Mouse (Mus musculus) kidney, postnatal 0 days (tissue): ENCODE results near the gene Ank2. TPM values are rescaled to one million over a fixed set of nuclear protein-coding genes. Genes with fewer than 3 reads are reported as not detected.

ENCODE experiments used
- ATAC-seq: fragments of 200-750 bp; cut with Nextera tagmentation; replicated peaks from 2 replicates; pipeline ENCODE4 v1.8.0; 2017; ENCODE audit warnings: low read depth, moderate number of reproducible peaks, moderate TSS enrichment, moderate library complexity; ENCODE audit not compliant: low FRiP score
- DNase-seq: peaks from one replicate; pipeline ENCODE4 v3.0.0-alpha.2; 2016; ENCODE audit warnings: low spot score
- H3K27ac ChIP-seq: fragments of 300-500 bp; sonication (generic); 2 replicates; pipeline ENCODE4 v1.5.1; 2014; ENCODE audit warnings: mild to moderate bottlenecking
- H3K27me3 ChIP-seq: fragments of 300-500 bp; sonication (generic); 2 replicates; pipeline ENCODE4 v1.6.1; 2014; ENCODE audit warnings: low read length, mixed read lengths; ENCODE audit not compliant: insufficient read depth
- H3K36me3 ChIP-seq: fragments of 300-500 bp; sonication (generic); 2 replicates; pipeline ENCODE4 v1.6.1; 2014; ENCODE audit warnings: low read length, mixed read lengths; ENCODE audit not compliant: insufficient read depth
- H3K4me1 ChIP-seq: fragments of 300-500 bp; sonication (generic); replicated peaks from 2 replicates; pipeline ENCODE4 v1.6.1; 2014; ENCODE audit warnings: antibody characterized with exemption, low read length, mixed read lengths; ENCODE audit not compliant: insufficient read depth
- H3K4me2 ChIP-seq: fragments of 300-500 bp; sonication (generic); 2 replicates; pipeline ENCODE4 v1.6.1; 2014; ENCODE audit warnings: mild to moderate bottlenecking, low read length, moderate library complexity, mixed read lengths
- H3K4me3 ChIP-seq: fragments of 300-500 bp; sonication (generic); replicated peaks from 2 replicates; pipeline ENCODE4 v1.5.1; 2014; ENCODE audit warnings: low read depth, low read length
- H3K9ac ChIP-seq: fragments of 300-500 bp; sonication (generic); 2 replicates; pipeline ENCODE4 v1.6.1; 2014; ENCODE audit warnings: low read depth, low read length
- H3K9me3 ChIP-seq: fragments of 300-500 bp; sonication (generic); replicated peaks from 2 replicates; pipeline ENCODE4 v1.6.1; 2016; ENCODE audit warnings: low read length, inconsistent platforms, mixed read lengths
- CTCF ChIP-seq: IDR thresholded peaks from 2 replicates; pipeline ENCODE4 v1.5.1; 2016; ENCODE audit warnings: antibody characterized with exemption, low read depth, mild to moderate bottlenecking, moderate library complexity
- WGBS: fragments of 180-500 bp; shearing (Covaris S2); extraction: QIAGEN DNeasy Blood & Tissue Kit; methylation state at CpG from one replicate; pipeline ENCODE4 v1.1.7; 2014; 5-methylcytosine and 5-hydroxymethylcytosine counted together
- polyA plus RNA-seq: library from polyadenylated mRNA; unstranded; fragments of >200 nt; fragmentation: Nextera tagmentation; extraction: Ambion mirVana; gene quantifications from 2 replicates; pipeline ENCODE4 v1.2.1, GENCODE M21; 2015

The Ank2 gene
- polyA plus RNA-seq, 1 experiment from 2014 or later, result 4.1 TPM

- 78% methylated on average over 3 of the region's 3 CpGs for WGBS
- Histone ChIP-seq H3K36me3 (no peaks in the 10 kb centered on the region), H3K27me3 (no peaks in the 10 kb centered on the region), H3K4me1 (no peaks in the 10 kb centered on the region), H3K9ac (no peak overlapping the region), H3K4me2 (no peak overlapping the region), H3K9me3 (no peaks in the 10 kb centered on the region), H3K27ac (no peak overlapping the region), H3K4me3 (no peak overlapping the region)
- no peak for ATAC-seq
- TF ChIP-seq CTCF, result no peak
- no peak for DNase-seq
Observed at GRCm38 (mm10) chr3:127109413-127109812, 389.7 kb downstream of the Ank2 start.

- H3K9ac ChIP-seq, result no peak overlapping the region
- TF ChIP-seq CTCF, result no peak
- no peaks in the 10 kb centered on the region for H3K4me1 ChIP-seq
- no peak overlapping the region for H3K4me3 ChIP-seq
- no peaks in the 10 kb centered on the region for H3K27me3 ChIP-seq
- ATAC-seq (no peak), DNase-seq (no peak)
- H3K27ac ChIP-seq, result no peak overlapping the region
- no peaks in the 10 kb centered on the region for H3K36me3 ChIP-seq
- WGBS, result 90% methylated on average over 2 of the region's 2 CpGs
- H3K9me3 ChIP-seq, result no peaks in the 10 kb centered on the region
- H3K4me2 ChIP-seq, result no peak overlapping the region
Observed at GRCm38 (mm10) chr3:127108481-127108880, 390.7 kb downstream of the Ank2 start.

GRCm38 (mm10) chr3:127107281-127107680 is 391.9 kb downstream of the Ank2 start:
- no peak overlapping the region for H3K27ac ChIP-seq
- no peak for DNase-seq
- no peaks in the 10 kb centered on the region for H3K9me3 ChIP-seq
- H3K27me3 ChIP-seq, result no peaks in the 10 kb centered on the region
- no peak overlapping the region for H3K4me3 ChIP-seq
- no peak for ATAC-seq
- H3K4me2 ChIP-seq, result no peak overlapping the region
- H3K9ac ChIP-seq, result no peak overlapping the region
- no peaks in the 10 kb centered on the region for H3K4me1 ChIP-seq
- WGBS, result 50% methylated on average over 5 of the region's 5 CpGs
- H3K36me3 ChIP-seq, result no peaks in the 10 kb centered on the region
- no peak for TF ChIP-seq CTCF

- Histone ChIP-seq H3K9me3 (no peaks in the 10 kb centered on the region), H3K27me3 (no peaks in the 10 kb centered on the region), H3K9ac (no peak overlapping the region), H3K4me2 (no peak overlapping the region), H3K4me3 (no peak overlapping the region), H3K36me3 (no peaks in the 10 kb centered on the region), H3K4me1 (no peaks in the 10 kb centered on the region), H3K27ac (no peak overlapping the region)
- no peak for ATAC-seq
- DNase-seq, result no peak
- TF ChIP-seq CTCF, result no peak
- WGBS, result 91% methylated on average over 1 of the region's 1 CpGs
Observed at GRCm38 (mm10) chr3:127101326-127101725, 397.8 kb downstream of the Ank2 start.

GRCm38 (mm10) chr3:127097745-127098144 is 401.4 kb downstream of the Ank2 start:
- Histone ChIP-seq H3K9ac (no peak overlapping the region), H3K4me1 (no peaks in the 10 kb centered on the region), H3K4me3 (no peak overlapping the region), H3K4me2 (no peak overlapping the region), H3K9me3 (no peaks in the 10 kb centered on the region), H3K36me3 (no peaks in the 10 kb centered on the region), H3K27me3 (no peaks in the 10 kb centered on the region), H3K27ac (no peak overlapping the region)
- ATAC-seq, result no peak
- 95% methylated on average over 1 of the region's 1 CpGs for whole genome bisulfite sequencing
- no peak for DNase-seq
- TF ChIP-seq CTCF, result no peak

GRCm38 (mm10) chr3:127097106-127097505 is 402.0 kb downstream of the Ank2 start:
- WGBS, result 93% methylated on average over 1 of the region's 1 CpGs
- TF ChIP-seq CTCF, result no peak
- H3K9me3 ChIP-seq, result no peaks in the 10 kb centered on the region
- no peaks in the 10 kb centered on the region for H3K36me3 ChIP-seq
- no peak for DNase-seq
- no peak overlapping the region for H3K4me3 ChIP-seq
- no peaks in the 10 kb centered on the region for H3K4me1 ChIP-seq
- H3K4me2 ChIP-seq, result no peak overlapping the region
- no peak for ATAC-seq
- no peak overlapping the region for H3K9ac ChIP-seq
- no peak overlapping the region for H3K27ac ChIP-seq
- no peaks in the 10 kb centered on the region for H3K27me3 ChIP-seq

GRCm38 (mm10) chr3:127093631-127094030 is 405.5 kb downstream of the Ank2 start:
- ATAC-seq, result no peak
- WGBS, result 90% methylated on average over 4 of the region's 4 CpGs
- no peak for TF ChIP-seq CTCF

More at GRCm38 (mm10) chr3:127093631-127094030, 405.5 kb downstream of the Ank2 start:
- Histone ChIP-seq H3K36me3 (no peaks in the 10 kb centered on the region), H3K9ac (no peak overlapping the region), H3K27ac (no peak overlapping the region), H3K9me3 (no peaks in the 10 kb centered on the region), H3K27me3 (no peaks in the 10 kb centered on the region), H3K4me1 (no peaks in the 10 kb centered on the region), H3K4me3 (no peak overlapping the region), H3K4me2 (no peak overlapping the region)
- no peak for DNase-seq
